Mouse (Mus musculus): ENCODE data around the gene Rnf135.
A peak's percentile ranks its signal among the peaks of the same experiment; 100 is the strongest.
"Not testable (repeated sequence)": the region's sequence is repeated elsewhere in the genome, so short reads cannot be mapped to it uniquely, and the experiment has no call there.

Rnf135 gene

GRCm38 (mm10) chr11:80200326-80200725, 16.7 kb downstream of the Rnf135 start:
- DNase-seq (ENCODE audit: extremely low read depth, low read depth): no peak

GRCm38 (mm10) chr11:80202296-80202695, 18.6 kb downstream of the Rnf135 start:
- no peak for DNase-seq (ENCODE audit: extremely low read depth, low read depth)

DNA sequence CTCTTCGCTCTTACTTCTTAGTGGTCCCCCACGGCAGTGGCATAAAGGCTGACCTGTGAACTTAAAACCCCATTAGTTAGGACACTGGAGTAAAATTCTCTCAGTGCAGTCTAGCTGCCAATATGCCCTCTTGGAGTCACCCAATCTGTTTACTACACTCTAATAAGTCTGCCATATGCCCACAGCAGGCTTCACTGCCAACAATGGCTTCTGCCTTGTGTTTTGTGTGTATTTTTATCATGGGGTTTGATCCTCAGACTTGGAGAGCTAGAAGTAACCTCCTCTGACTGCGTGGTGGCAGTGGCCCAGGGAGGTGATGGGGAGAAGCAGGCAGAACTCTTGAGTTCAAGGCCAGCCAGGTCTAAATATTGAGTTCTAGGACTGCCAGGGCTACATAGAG, 20.4 kb downstream of the Rnf135 start:
- DNase-seq (ENCODE audit: extremely low read depth, low read depth): no peak

GRCm38 (mm10) chr11:80204941-80205340, 21.3 kb downstream of the Rnf135 start:
- no peak for DNase-seq (ENCODE audit: extremely low read depth, low read depth)

DNA sequence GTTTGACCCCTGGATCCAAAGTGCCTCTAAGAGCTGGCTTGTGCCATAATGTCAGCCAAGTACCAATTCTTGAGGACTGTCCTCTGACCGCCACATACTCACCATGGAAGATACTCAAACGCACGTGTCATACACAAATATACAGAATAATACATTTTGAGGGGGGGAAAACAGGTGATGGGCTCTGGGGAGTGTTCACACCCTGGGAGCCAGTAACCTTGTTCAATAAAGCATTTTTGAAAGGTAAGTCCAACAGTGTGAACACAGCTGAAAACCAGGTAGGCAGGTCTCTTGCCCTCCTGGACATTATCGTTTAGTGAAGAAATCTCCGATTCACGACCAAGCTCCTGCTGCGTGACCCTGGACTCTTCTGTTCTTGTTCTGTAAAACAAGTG, 24.8 kb downstream of the Rnf135 start:
- no peak for DNase-seq (ENCODE audit: extremely low read depth, low read depth)

DNA sequence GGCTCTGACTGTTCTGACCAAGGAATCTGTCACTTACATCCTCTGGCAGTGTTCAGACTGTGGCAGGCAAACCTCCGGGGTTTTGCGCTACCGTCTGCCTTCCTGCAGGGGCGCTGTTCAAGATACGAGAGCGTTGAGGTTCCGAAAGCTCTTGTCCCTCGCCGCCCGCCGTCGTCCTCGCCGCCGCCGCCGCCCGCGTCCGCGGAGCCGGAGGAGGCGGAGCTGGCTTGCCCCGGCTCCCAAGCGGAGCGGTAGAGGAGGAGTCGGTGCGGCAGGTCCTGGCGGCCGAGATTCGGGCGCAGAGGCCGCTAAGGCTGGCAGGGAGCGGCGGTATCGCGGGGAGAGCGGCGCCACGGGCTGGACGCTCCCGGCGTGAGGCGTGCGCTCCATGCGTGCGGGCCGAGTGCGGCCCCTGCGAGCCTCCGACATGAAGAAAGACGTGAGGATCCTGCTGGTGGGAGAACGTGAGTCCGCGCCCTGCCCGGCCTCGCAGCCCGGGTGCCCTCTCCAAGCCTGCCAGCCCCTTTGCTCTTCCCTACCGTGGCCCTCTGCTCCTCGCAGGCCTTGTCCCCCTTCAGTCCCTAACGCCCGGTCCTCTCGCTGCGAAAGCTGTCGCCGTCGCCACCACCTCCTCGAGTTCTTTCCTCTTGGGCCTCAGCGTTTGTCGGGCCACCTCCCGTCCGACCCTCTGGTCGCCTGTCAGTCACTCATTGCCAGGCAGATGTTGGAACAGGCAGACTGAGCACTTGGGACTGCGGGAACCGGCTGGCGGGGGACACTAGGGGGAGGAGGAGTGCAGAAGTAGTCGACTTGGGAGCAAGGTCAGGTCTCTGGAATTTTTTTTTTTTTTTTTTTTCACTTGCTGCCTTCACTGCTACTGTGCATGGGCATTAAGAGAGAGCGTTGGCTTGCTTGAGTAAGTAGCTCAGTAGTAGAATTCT, 25.5 kb downstream of the Rnf135 start, which contains the start of gene Rhot1:
TSS of gene Rhot1 (plus strand) at position 160 of the 941 bp plus-strand sequence.
- DNase-seq (ENCODE audit: extremely low read depth, low read depth): peak; percentile 80

GRCm38 (mm10) chr11:80210321-80210720, 26.7 kb downstream of the Rnf135 start:
- peak; percentile 41 for DNase-seq (ENCODE audit: extremely low read depth, low read depth)

GRCm38 (mm10) chr11:80212282-80212681, 28.6 kb downstream of the Rnf135 start:
- no peak for DNase-seq (ENCODE audit: extremely low read depth, low read depth)

GRCm38 (mm10) chr11:80215291-80215690, 31.6 kb downstream of the Rnf135 start:
- DNase-seq (ENCODE audit: extremely low read depth, low read depth): no peak

- DNase-seq (ENCODE audit: extremely low read depth, low read depth): no peak
These were observed 35.1 kb downstream of the Rnf135 start for GRCm38 (mm10) chr11:80218657-80219293.

- not testable (repeated sequence) for DNase-seq (ENCODE audit: extremely low read depth, low read depth)
These were observed 46.4 kb downstream of the Rnf135 start for GRCm38 (mm10) chr11:80230066-80230465.

GRCm38 (mm10) chr11:80237278-80237677, 53.6 kb downstream of the Rnf135 start:
- DNase-seq (ENCODE audit: extremely low read depth, low read depth): no peak

DNA sequence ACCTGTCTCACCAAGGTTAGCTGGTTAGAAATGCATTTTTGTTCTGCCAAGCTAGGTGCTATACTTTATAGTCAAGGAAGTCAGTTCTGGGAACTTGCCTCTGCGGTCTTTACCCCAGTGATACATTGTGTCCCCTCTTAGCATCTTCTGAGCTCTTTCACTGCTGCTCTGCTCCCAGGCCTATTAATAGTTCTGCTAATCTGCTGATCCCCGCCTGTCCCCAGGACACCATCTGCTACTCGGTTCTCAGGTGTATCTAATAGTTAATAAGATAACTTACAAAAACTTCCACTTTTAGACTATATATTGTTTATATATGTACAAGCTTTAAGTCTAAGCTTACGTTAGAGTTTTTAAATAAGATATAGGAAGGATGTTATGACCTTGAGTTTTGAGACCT, 54.7 kb downstream of the Rnf135 start:
- no peak for DNase-seq (ENCODE audit: extremely low read depth, low read depth)

DNA sequence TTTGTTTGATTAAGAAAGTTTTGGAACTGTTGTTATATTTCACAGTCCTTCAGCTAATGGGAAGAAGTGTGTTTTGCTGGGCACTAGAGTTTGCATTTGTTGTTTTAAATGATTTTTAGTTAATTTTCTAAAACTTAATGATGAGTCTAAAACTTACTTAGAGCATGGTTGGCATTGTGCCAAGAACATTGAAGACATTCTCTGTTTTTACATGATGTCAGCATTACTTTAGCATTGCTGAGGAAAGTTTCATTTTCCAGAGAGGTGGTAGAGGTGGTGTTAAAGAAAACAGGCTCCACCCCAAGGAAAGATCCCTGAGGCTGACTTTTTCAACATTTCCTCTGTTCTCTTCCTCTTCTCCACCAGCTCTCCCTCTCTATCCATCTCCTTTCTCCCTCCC, 63.4 kb downstream of the Rnf135 start:
- DNase-seq (ENCODE audit: extremely low read depth, low read depth): no peak

DNA sequence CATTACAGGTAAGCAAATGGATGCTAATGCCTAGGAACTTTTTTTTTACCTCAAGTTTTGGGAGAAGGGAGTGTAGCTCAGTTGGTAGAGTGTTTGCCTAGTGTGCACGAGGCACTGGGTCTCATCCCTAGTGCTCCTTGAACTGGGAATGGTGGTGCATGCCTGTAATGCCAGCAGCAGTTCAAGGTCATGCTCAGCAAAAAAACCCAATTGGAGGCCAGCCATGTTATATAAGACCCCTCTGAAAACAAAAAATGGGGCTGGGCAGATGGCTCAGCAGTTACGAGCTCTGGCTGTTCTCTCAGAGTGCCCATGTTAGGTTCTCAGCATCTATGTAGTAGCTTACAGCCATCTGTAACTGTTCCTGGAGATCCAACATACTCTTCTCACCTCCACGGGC, 64.9 kb downstream of the Rnf135 start:
- DNase-seq (ENCODE audit: extremely low read depth, low read depth): no peak
